Mouse (Mus musculus) midbrain, embryonic 14.5 days (tissue): ENCODE data around the gene Unk. TPM values are rescaled to one million over a fixed set of nuclear protein-coding genes. Genes with fewer than 3 reads are reported as not detected.

Source experiments
- ATAC-seq: fragments of 200-750 bp; cut with Nextera tagmentation; 2 replicates; pipeline ENCODE4 v1.8.0; 2017; ENCODE audit warnings: moderate number of reproducible peaks, moderate library complexity; ENCODE audit not compliant: low FRiP score, low TSS enrichment
- DNase-seq: peaks from one replicate; pipeline ENCODE4 v3.0.0-alpha.2; 2015
- H3K27ac ChIP-seq: fragments of 300-500 bp; sonication (generic); replicated peaks from 2 replicates; pipeline ENCODE4 v1.5.1; 2014; ENCODE audit warnings: mild to moderate bottlenecking, low read depth, low read length, moderate library complexity
- H3K27me3 ChIP-seq: fragments of 300-500 bp; sonication (generic); 2 replicates; pipeline ENCODE4 v1.6.1; 2014; ENCODE audit warnings: low read length, control low read depth, mixed read lengths; ENCODE audit not compliant: control insufficient read depth, insufficient read depth
- H3K36me3 ChIP-seq: fragments of 300-500 bp; sonication (generic); 2 replicates; pipeline ENCODE4 v1.6.1; 2014; ENCODE audit warnings: low read length, control low read depth; ENCODE audit not compliant: control insufficient read depth, insufficient read depth
- H3K4me1 ChIP-seq: fragments of 300-500 bp; sonication (generic); 2 replicates; pipeline ENCODE4 v1.6.1; 2014; ENCODE audit warnings: mild to moderate bottlenecking, antibody characterized with exemption, low read length, control low read depth; ENCODE audit not compliant: control insufficient read depth, insufficient read depth
- H3K4me2 ChIP-seq: fragments of 300-500 bp; sonication (generic); 2 replicates; pipeline ENCODE4 v1.6.1; 2014; ENCODE audit warnings: mild to moderate bottlenecking, low read length, moderate library complexity
- H3K4me3 ChIP-seq: fragments of 300-500 bp; sonication (generic); replicated peaks from 2 replicates; pipeline ENCODE4 v1.5.1; 2014; ENCODE audit warnings: low read depth, low read length
- H3K9ac ChIP-seq: fragments of 300-500 bp; sonication (generic); replicated peaks from 2 replicates; pipeline ENCODE4 v1.6.1; 2014; ENCODE audit warnings: mild to moderate bottlenecking, low read length, moderate library complexity
- H3K9me3 ChIP-seq: fragments of 300-500 bp; sonication (generic); 2 replicates; pipeline ENCODE4 v1.6.1; 2016; ENCODE audit warnings: low read length, control low read depth, mixed read lengths; ENCODE audit not compliant: control insufficient read depth
- WGBS: fragments of 180-500 bp; shearing (Covaris S2); extraction: QIAGEN DNeasy Blood & Tissue Kit; methylation state at CpG from one replicate; pipeline ENCODE4 v1.1.7; 2014; 5-methylcytosine and 5-hydroxymethylcytosine counted together
- polyA plus RNA-seq: library from polyadenylated mRNA; unstranded; fragments of >200 nt; fragmentation: Nextera tagmentation; extraction: Ambion mirVana; gene quantifications from 2 replicates; pipeline ENCODE4 v1.2.1, GENCODE M21; 2014

The Unk gene
- polyA plus RNA-seq, 1 experiment from 2014 or later: 33.0 TPM

- DNase-seq: no peak
- Histone ChIP-seq H3K9ac (no peak overlapping the region), H3K27ac (no peak overlapping the region), H3K4me2 (no peak overlapping the region), H3K27me3 (no peaks in the 10 kb centered on the region), H3K36me3 (peaks cover 22% of the 10 kb centered on the region), H3K9me3 (no peaks in the 10 kb centered on the region), H3K4me1 (no peaks in the 10 kb centered on the region), H3K4me3 (no peak overlapping the region)
- WGBS: 63% methylated on average over 20 of the region's 20 CpGs
- ATAC-seq: no peak
Observed at GRCm38 (mm10) chr11:116075539-116076265, 45.6 kb downstream of the Unk start.

GRCm38 (mm10) chr11:116076266-116076540, 46.1 kb downstream of the Unk start:
- Histone ChIP-seq H3K4me1 (no peaks in the 10 kb centered on the region), H3K36me3 (peaks cover 27% of the 10 kb centered on the region), H3K9ac (no peak overlapping the region), H3K4me2 (no peak overlapping the region), H3K9me3 (no peaks in the 10 kb centered on the region), H3K27ac (no peak overlapping the region), H3K4me3 (no peak overlapping the region), H3K27me3 (no peaks in the 10 kb centered on the region)
- no peak for DNase-seq
- WGBS: 73% methylated on average over 7 of the region's 7 CpGs
- no peak for ATAC-seq

DNA sequence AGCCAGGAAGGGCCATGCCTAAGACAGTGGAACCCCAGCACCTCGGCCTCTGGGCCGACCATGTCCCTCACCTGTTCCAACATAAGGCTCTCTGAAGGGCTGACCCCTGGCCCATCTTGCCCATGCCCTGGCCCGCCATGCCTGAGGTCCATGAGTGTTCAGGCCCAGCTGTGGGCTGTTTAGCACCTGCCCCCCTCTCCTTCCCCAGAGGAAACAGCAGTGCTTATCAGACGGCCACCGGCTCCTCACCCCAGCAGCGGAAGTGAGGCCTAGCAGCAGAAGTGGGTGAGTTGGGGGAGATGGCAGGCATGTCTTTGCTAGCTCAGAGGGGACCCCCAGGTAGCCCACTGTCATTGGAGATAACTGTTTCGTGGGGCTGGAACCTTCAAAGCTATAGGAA, 46.7 kb downstream of the Unk start:
- H3K4me2 ChIP-seq: no peak overlapping the region
- no peak overlapping the region for H3K9ac ChIP-seq
- WGBS: 93% methylated on average over 7 of the region's 7 CpGs
- ATAC-seq: no peak
- H3K4me1 ChIP-seq: no peaks in the 10 kb centered on the region
- peaks cover 33% of the 10 kb centered on the region for H3K36me3 ChIP-seq
- H3K4me3 ChIP-seq: no peak overlapping the region
- no peak for DNase-seq
- H3K27me3 ChIP-seq: no peaks in the 10 kb centered on the region
- no peaks in the 10 kb centered on the region for H3K9me3 ChIP-seq
- no peak overlapping the region for H3K27ac ChIP-seq

GRCm38 (mm10) chr11:116077446-116078204, 47.5 kb downstream of the Unk start, which contains the start of gene Unc13d:
TSS of gene Unc13d (minus strand) at chr11:116077961.
- H3K27ac ChIP-seq: peak within 1 kb of the TSS; percentile 14; the same call in 1 of the 2 replicates
- 67% methylated on average over 22 of the region's 22 CpGs for WGBS
- no peaks in the 10 kb centered on the region for H3K4me1 ChIP-seq
- 0 out of 2 replicates have a peak, but pooled peaks have one; percentile 14 for ATAC-seq
- peaks cover 41% of the 10 kb centered on the region for H3K36me3 ChIP-seq
- peak within 1 kb of the TSS; percentile 19 for H3K4me3 ChIP-seq
- peak within 1 kb of the TSS; percentile 51 for H3K4me2 ChIP-seq
- peak within 1 kb of the TSS; percentile 47 for H3K9ac ChIP-seq
- no peak for DNase-seq
- H3K9me3 ChIP-seq: no peaks in the 10 kb centered on the region
- no peaks in the 10 kb centered on the region for H3K27me3 ChIP-seq

GRCm38 (mm10) chr11:116078221-116078620, 48.1 kb downstream of the Unk start:
- Histone ChIP-seq H3K9me3 (no peaks in the 10 kb centered on the region), H3K27ac (peak overlapping the region; percentile 14; the same call in 1 of the 2 replicates), H3K9ac (peak overlapping the region; percentile 47), H3K4me2 (peak overlapping the region; percentile 51), H3K36me3 (peaks cover 45% of the 10 kb centered on the region), H3K4me3 (peak overlapping the region; percentile 19), H3K27me3 (no peaks in the 10 kb centered on the region), H3K4me1 (no peaks in the 10 kb centered on the region)
- DNase-seq: peak; percentile 45
- no peak for ATAC-seq
- 7% methylated on average over 16 of the region's 16 CpGs for WGBS

DNA sequence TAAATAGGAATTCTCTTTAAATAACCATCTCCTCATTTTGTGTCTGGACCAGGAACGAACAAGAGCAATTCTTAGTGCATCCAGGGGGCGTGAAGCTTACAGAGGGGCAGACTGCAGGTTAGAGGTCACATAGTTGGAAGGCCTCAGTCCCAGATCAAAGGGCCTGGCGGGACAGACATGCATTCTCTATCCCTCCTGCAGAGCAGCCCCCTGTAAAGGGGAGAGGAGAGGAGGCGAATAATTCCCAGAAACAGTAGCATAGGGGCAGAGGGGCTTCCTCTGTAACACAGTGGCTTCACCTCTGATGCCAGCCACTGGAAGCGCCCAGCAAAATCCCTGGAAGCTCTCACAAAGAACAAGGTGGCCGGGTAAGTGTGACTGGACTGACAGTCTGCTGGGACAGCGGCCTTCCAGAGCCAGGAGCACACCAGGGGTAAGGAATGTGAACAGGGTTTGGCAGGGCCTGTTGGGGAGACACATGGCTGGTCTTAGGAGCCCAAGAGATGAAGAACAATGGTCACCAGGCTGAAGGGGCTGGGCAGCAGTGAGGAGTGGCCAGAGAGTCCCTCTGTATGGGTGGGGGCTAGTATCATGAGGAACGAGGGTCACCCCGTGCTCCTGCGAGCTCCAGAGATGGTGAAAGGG, 48.7 kb downstream of the Unk start:
- WGBS: 18% methylated on average over 10 of the region's 10 CpGs
- Histone ChIP-seq H3K36me3 (peaks cover 51% of the 10 kb centered on the region), H3K9ac (peak overlapping the region; percentile 21; the same call in 1 of the 2 replicates), H3K9me3 (no peaks in the 10 kb centered on the region), H3K27ac (peak overlapping the region; percentile 14; the same call in 1 of the 2 replicates), H3K4me1 (no peaks in the 10 kb centered on the region), H3K4me2 (no peak overlapping the region), H3K27me3 (no peaks in the 10 kb centered on the region), H3K4me3 (no peak overlapping the region)
- DNase-seq: no peak
- no peak for ATAC-seq

DNA sequence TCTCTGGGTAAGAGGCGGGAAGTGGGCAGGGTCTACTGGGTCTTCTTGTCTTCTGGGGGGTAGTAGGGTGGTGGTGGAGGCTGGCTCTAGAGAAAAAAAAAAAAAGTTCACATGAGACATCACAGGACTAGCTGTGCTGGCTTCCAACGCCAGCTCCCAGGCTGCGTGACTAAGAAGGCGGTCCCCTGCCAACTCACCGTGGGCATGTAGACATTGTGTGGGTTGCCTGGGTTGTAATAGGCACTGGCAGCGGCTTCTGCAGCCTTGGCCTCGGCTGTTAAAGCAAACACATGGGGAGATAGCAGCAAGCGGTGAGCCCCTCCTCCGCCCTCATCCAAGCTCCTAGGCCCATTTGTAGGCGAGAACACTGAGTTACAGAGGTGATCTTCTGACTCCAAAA, 49.4 kb downstream of the Unk start:
- Histone ChIP-seq H3K9ac (no peak overlapping the region), H3K27me3 (no peaks in the 10 kb centered on the region), H3K4me3 (no peak overlapping the region), H3K27ac (no peak overlapping the region), H3K4me2 (no peak overlapping the region), H3K9me3 (no peaks in the 10 kb centered on the region), H3K4me1 (no peaks in the 10 kb centered on the region), H3K36me3 (peaks cover 54% of the 10 kb centered on the region)
- DNase-seq: no peak
- WGBS: 77% methylated on average over 10 of the region's 10 CpGs
- no peak for ATAC-seq

- Histone ChIP-seq H3K27ac (no peak overlapping the region), H3K4me1 (peaks cover 7% of the 10 kb centered on the region), H3K9me3 (no peaks in the 10 kb centered on the region), H3K27me3 (no peaks in the 10 kb centered on the region), H3K4me2 (no peak overlapping the region), H3K4me3 (no peak overlapping the region), H3K9ac (no peak overlapping the region), H3K36me3 (peaks cover 54% of the 10 kb centered on the region)
- ATAC-seq (no peak), DNase-seq (peak; percentile 30)
- 71% methylated on average over 6 of the region's 6 CpGs for WGBS
Observed at GRCm38 (mm10) chr11:116081081-116081480, 51.0 kb downstream of the Unk start.
